In the genomic region with DNA sequence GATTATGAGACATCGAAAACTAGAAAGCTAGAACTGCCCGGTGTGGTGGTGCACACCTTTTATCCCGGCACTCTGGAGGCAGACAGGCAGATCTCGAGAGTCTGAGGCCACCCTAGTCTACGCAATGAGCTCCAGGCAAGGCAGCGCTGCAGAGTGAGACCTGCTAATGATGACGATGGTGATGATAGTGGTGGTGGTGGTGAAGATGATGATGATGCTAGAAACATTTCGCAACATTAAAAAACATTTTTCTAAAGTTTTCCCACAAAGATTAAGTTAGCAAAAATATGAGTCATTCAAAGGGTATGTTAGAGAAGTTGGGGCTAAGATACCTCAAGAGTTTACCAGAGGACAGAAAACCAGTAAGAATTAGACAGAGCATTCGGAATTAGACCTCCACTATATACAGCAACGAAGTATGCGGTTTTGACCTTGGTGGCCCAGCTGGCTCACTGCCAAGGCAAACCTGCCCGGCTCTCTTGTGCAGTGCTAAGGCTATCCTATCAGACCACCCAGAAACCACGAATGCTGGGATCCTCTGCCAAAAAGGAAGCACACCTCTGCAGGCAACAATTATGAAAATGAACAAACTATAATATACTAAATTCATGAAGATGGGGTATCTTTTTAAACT, we compare ENCODE assay signal across 13 mouse cellular contexts.
A peak's percentile ranks its signal among the peaks of the same experiment; 100 is the strongest.
DNase-seq lines count a peak whose midpoint lies in the region; ATAC-seq and TF ChIP-seq lines count a peak whose summit lies in the region.
"Had no signal": no experiment of that assay in that cellular context is flagged by ENCODE, and none has a peak within 500 bp of the region (broad histone marks: within the 10 kb centered on the region; RNA-seq: fewer than 3 reads in every experiment).

No protein-coding gene starts in this region.

- no peak overlapping the region for H3K4me2 ChIP-seq in lung, embryonic 14.5 days
- no peak overlapping the region for H3K4me2 ChIP-seq in lung, postnatal 0 days (replicated peaks; ENCODE audit: low read depth, low read length)
- no peak overlapping the region for H3K4me2 ChIP-seq in forebrain, embryonic 12.5 days
- H3K4me2 ChIP-seq: liver, embryonic 15.5 days had no signal

- DNase-seq in adrenal gland, adult (ENCODE audit: inconsistent age in 2 of 2, low spot score in 1 of 2) = peak; percentile 28 to 65
- no peak for DNase-seq in adrenal gland, postnatal 4 days (ENCODE audit: low spot score in 2 of 2)
- peak; percentile 48 for DNase-seq in lung, embryonic 14.5 days
- no peak for DNase-seq in lung, postnatal 0 days (ENCODE audit: low spot score)
- DNase-seq in adrenal gland, postnatal 25 days = peak; percentile 45
- no peak for DNase-seq in right cerebral cortex, postnatal 25 days
- DNase-seq: forebrain, postnatal 0 days; gastrocnemius, postnatal 36 days had no signal

- H3K27ac ChIP-seq in lung, embryonic 14.5 days (ENCODE audit: low read depth) = no peak overlapping the region
- no peak overlapping the region for H3K27ac ChIP-seq in lung, postnatal 0 days (ENCODE audit: low read length)
- H3K27ac ChIP-seq in forebrain, embryonic 12.5 days = no peak overlapping the region
- H3K27ac ChIP-seq: left cerebral cortex, adult 2 months; liver, embryonic 15.5 days had no signal

- WGBS in lung, embryonic 14.5 days = 58% methylated on average over 13 of the region's 13 CpGs
- 53% methylated on average over 13 of the region's 13 CpGs for WGBS in lung, postnatal 0 days
- WGBS in forebrain, embryonic 12.5 days = 87% methylated on average over 13 of the region's 13 CpGs

- H3K36me3 ChIP-seq in lung, embryonic 14.5 days (ENCODE audit: insufficient read depth) = no peaks in the 10 kb centered on the region
- H3K36me3 ChIP-seq in lung, postnatal 0 days (ENCODE audit: insufficient read depth, low read length) = no peaks in the 10 kb centered on the region
- no peaks in the 10 kb centered on the region for H3K36me3 ChIP-seq in forebrain, embryonic 12.5 days (replicated peaks)
- H3K36me3 ChIP-seq: liver, embryonic 15.5 days had no signal

- no peak overlapping the region for H3K9ac ChIP-seq in lung, embryonic 14.5 days
- H3K9ac ChIP-seq in lung, postnatal 0 days (replicated peaks; ENCODE audit: low read depth) = no peak overlapping the region
- no peak overlapping the region for H3K9ac ChIP-seq in forebrain, embryonic 12.5 days
- H3K9ac ChIP-seq: forebrain, postnatal 0 days; liver, embryonic 15.5 days had no signal

- TF ChIP-seq EP300 in lung, postnatal 0 days (IDR thresholded peaks at IDR 0.05) = no peak

- no peak for TF ChIP-seq CTCF in lung, embryonic 14.5 days (IDR thresholded peaks at IDR 0.05; ENCODE audit: low read depth)
- TF ChIP-seq CTCF in lung, postnatal 0 days (IDR thresholded peaks at IDR 0.05) = no peak

- H3K4me1 ChIP-seq in lung, embryonic 14.5 days (ENCODE audit: insufficient read depth) = peaks cover 9% of the 10 kb centered on the region
- no peaks in the 10 kb centered on the region for H3K4me1 ChIP-seq in lung, postnatal 0 days (ENCODE audit: insufficient read depth, low read depth, low read length)
- peaks cover under 1% of the 10 kb centered on the region for H3K4me1 ChIP-seq in forebrain, embryonic 12.5 days
- H3K4me1 ChIP-seq: liver, embryonic 15.5 days; megakaryocyte, embryonic 14.5 days had no signal

- no peaks in the 10 kb centered on the region for H3K9me3 ChIP-seq in lung, embryonic 14.5 days (ENCODE audit: low read depth, low read length)
- no peaks in the 10 kb centered on the region for H3K9me3 ChIP-seq in lung, postnatal 0 days (ENCODE audit: low read length)
- H3K9me3 ChIP-seq in forebrain, embryonic 12.5 days = no peaks in the 10 kb centered on the region
- H3K9me3 ChIP-seq: liver, embryonic 15.5 days; megakaryocyte, embryonic 14.5 days had no signal

- no peak overlapping the region for H3K4me3 ChIP-seq in lung, embryonic 14.5 days (ENCODE audit: low read depth, low read length)
- H3K4me3 ChIP-seq in lung, postnatal 0 days (ENCODE audit: low read depth, low read length) = no peak overlapping the region
- no peak overlapping the region for H3K4me3 ChIP-seq in forebrain, embryonic 12.5 days (replicated peaks)
- H3K4me3 ChIP-seq: left cerebral cortex, adult 2 months; liver, embryonic 15.5 days; megakaryocyte, embryonic 14.5 days had no signal

- no peaks in the 10 kb centered on the region for H3K27me3 ChIP-seq in lung, embryonic 14.5 days (ENCODE audit: insufficient read depth, low read length)
- H3K27me3 ChIP-seq in lung, postnatal 0 days (replicated peaks; ENCODE audit: insufficient read depth, low read length) = no peaks in the 10 kb centered on the region
- H3K27me3 ChIP-seq in forebrain, embryonic 12.5 days = no peaks in the 10 kb centered on the region
- H3K27me3 ChIP-seq: liver, embryonic 15.5 days; megakaryocyte, embryonic 14.5 days had no signal

- ATAC-seq in lung, embryonic 14.5 days (ENCODE audit: insufficient read depth) = no peak
- no peak for ATAC-seq in lung, postnatal 0 days
- peak; percentile 79 for ATAC-seq in megakaryocyte-erythroid progenitor cell, adult 5-6 weeks (replicated peaks; ENCODE audit: low FRiP score, low TSS enrichment, poor library complexity, severe bottlenecking)
- ATAC-seq in forebrain, embryonic 12.5 days (ENCODE audit: low FRiP score) = no peak
- ATAC-seq: forebrain, postnatal 0 days had no signal

Comparison
In these comparisons a context has a peak if more than half of its experiments do, and no peak if none do; other contexts are left out.
1. DNase-seq: peak in adrenal gland, adult (2 of 2), lung, embryonic 14.5 days (single experiment) and adrenal gland, postnatal 25 days (single experiment); none in adrenal gland, postnatal 4 days (0 of 2), lung, postnatal 0 days (single experiment) and right cerebral cortex, postnatal 25 days (single experiment).